Mouse (Mus musculus) left cerebral cortex, adult 18-20 months (tissue): ENCODE results near the gene Gpr137b. TPM values are rescaled to one million over a fixed set of nuclear protein-coding genes. Genes with fewer than 3 reads are reported as not detected.
"Not testable (repeated sequence)": the region's sequence is repeated elsewhere in the genome, so short reads cannot be mapped to it uniquely, and the experiment has no call there.

Source experiments
- DNase-seq, 2 experiments: peaks; one replicate each; pipeline ENCODE4 v3.0.0; 2021 to 2022; ENCODE audit warnings: low spot score in 2 of 2, mixed read lengths in 1 of 2
- total RNA-seq, 2 experiments: library from RNA; stranded (reverse); gene quantifications; 2 replicates each; pipeline ENCODE4 v1.2.3; 2021

The Gpr137b gene
- total RNA-seq, 2 experiments from 2014 or later: 21.3 to 23.1 TPM

GRCm38 (mm10) chr13:13371436-13371835 lies 22.4 kb downstream of the Gpr137b start:
- not testable (repeated sequence) for DNase-seq

DNA sequence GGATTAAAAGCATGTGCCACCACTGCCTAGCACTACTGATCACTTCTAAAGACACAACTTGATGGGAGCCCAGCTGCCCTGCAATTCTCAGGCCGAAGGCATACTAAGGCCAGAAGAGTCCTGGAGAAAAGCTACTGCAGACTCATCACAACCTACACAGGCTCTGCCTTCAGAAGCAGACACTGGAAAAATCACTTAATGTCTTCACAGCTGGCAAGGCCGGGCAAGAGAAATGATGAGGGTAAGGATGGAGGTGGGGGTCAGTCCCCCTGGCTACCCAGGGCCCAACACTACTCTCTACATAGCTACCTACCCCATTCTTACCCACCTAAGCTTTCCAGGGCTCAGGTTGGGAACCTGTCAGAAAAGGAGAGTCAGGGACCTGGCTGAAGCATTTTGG lies 27.4 kb downstream of the Gpr137b start:
- not testable (repeated sequence) for DNase-seq

GRCm38 (mm10) chr13:13363536-13363935 lies 30.3 kb downstream of the Gpr137b start:
- not testable (repeated sequence) for DNase-seq

DNA sequence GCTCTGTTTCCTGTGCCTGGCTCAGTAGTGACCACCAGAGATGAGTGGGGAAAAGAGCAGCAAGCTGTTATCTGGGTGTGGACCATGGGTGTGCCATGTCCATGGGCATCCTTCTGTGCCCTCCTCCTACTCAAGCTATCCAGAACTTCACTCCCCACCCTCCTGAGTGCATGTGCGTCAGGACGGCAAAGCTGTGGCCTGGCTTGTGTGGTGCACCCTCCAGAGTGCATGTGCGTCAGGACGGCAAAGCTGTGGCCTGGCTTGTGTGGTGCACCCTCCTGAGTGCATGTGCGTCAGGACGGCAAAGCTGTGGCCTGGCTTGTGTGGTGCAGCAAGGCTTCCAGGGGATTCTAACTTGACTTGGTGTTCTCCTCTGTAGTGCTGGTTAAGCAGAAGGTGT lies 31.6 kb downstream of the Gpr137b start:
- not testable (repeated sequence) for DNase-seq

- not testable (repeated sequence) for DNase-seq
Observed at GRCm38 (mm10) chr13:13360045-13360444, 33.8 kb downstream of the Gpr137b start.

DNA sequence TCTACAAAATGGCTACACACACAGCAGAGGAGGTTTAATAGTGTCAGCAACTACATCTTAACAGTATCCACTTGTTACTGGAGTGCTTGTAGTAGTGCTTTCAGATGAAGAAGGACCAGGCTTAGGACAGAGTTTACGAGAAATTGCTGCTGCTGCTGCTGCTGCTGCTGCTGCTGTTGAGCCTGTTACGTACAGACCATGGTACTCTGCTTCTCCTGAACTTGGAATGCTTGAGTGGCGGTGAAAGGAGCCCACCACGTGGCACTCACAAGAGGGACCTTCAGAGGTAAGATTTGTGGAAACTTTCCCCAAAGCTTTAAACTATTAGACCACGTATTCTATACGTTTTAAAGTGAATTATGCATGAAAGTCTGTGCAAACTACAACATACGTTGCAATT lies 35.2 kb downstream of the Gpr137b start:
- not testable (repeated sequence) for DNase-seq

DNA sequence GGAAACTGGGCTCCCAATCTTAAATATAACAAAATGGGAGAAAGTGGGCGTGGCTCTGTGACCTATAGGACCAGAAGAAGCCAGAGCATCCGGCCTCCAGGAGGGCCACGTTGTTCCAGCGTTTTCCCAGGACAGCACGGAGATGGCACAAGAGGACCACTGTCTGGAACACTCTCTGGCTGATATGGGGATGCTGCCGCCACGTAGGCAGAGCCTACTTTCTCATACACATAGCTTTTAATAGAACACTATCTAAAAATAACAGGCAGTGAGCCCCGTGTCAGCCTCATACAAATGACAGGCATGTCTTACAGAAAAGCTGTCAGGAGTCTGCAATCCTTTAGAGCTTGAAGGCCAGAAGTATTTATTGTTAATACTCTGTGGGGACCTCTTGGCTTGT lies 35.7 kb downstream of the Gpr137b start:
- DNase-seq: not testable (repeated sequence)

DNA sequence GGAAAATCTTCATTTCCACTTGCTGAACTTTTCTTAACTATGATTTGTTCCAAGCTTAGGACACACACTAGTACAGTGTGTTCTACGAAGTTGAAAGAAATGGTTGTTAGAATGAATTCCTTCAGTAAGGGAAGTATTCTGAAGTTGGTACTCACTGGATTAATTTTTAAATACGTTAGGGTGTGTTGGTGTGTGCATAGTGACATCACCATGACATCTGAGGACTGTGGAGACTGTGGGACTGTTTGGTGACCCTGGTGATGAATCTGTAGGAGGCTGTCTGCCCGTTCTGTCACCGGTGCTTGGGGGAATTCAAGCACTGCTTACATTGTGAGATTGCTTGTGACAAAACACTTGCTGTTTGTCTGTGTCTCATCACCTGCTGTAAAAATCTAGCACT lies 41.7 kb downstream of the Gpr137b start:
- not testable (repeated sequence) for DNase-seq

GRCm38 (mm10) chr13:13350681-13351080 lies 43.1 kb downstream of the Gpr137b start:
- not testable (repeated sequence) for DNase-seq

DNA sequence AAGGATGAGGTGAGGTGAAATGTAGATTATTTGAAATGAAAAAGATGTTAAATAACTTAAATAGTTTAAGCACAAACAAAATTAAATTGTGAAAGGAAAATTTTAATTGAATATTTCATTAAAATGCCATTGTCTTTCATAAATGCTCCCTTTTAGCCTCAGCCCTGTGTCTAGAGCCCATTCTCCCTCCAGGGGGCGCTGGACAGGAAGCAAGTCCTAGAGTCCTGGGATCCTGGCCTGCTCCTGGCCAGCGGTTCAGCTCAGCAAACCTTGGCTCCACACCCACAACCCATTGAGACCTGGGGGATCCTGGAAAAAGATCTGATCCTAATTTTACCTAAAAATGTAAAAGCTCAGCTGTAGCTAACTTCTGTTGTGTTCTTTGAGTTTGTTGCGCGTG lies 44.5 kb downstream of the Gpr137b start:
- DNase-seq: peak; percentile 25 to 54

GRCm38 (mm10) chr13:13347634-13348412 lies 46.0 kb downstream of the Gpr137b start:
- DNase-seq: not testable (repeated sequence)

DNA sequence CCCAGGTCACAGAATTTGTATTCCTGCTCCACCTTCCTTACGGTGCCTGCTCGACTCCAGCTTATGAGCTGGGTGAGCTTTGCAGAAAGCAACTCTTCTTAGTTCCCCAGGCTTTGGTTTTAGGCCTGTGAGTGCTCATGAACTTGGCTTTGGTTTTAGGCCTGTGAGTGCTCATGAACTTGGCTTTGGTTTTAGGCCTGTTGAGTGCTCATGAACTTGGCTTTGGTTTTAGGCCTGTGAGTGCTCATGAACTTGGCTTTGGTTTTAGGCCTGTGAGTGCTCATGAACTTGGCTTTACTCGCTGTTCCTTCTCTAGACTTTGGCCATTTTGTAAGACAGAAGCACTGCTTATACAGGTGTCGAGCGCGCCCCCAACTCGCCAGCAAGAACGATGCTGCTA lies 56.5 kb downstream of the Gpr137b start:
- not testable (repeated sequence) for DNase-seq

GRCm38 (mm10) chr13:13328876-13329275 lies 64.9 kb downstream of the Gpr137b start:
- DNase-seq: peak; percentile 26 to 56

Other genes starting within 250 kb of the Gpr137b start
- gene Prl2c5, start 211.3 kb downstream of the Gpr137b start, total RNA-seq: not detected
- 1 to 10 TPM; 4.5 to 4.9 TPM for gene Nid1, start 43.5 kb upstream of the Gpr137b start, total RNA-seq
- gene Lyst, start 196.4 kb upstream of the Gpr137b start, total RNA-seq: 10 to 100 TPM; 51.1 to 58.6 TPM